Mouse (Mus musculus) intestine, embryonic 16.5 days (tissue): ENCODE results near the gene Slc25a38. TPM values are rescaled to one million over a fixed set of nuclear protein-coding genes. Genes with fewer than 3 reads are reported as not detected.

Experiments
- ATAC-seq: fragments of 200-750 bp; cut with Nextera tagmentation; 2 replicates; pipeline ENCODE4 v1.8.0; 2017; ENCODE audit warnings: moderate TSS enrichment, moderate library complexity
- H3K27ac ChIP-seq: fragments of 300-500 bp; sonication (generic); 2 replicates; pipeline ENCODE4 v1.5.1; 2014; ENCODE audit warnings: mild to moderate bottlenecking, low read length
- H3K27me3 ChIP-seq: fragments of 300-500 bp; sonication (generic); replicated peaks from 2 replicates; pipeline ENCODE4 v1.6.1; 2014; ENCODE audit warnings: low read length, control low read depth, mixed read lengths; ENCODE audit not compliant: control insufficient read depth, insufficient read depth
- H3K36me3 ChIP-seq: fragments of 300-500 bp; sonication (generic); 2 replicates; pipeline ENCODE4 v1.6.1; 2014; ENCODE audit warnings: low read length, control low read depth; ENCODE audit not compliant: control insufficient read depth, insufficient read depth
- H3K4me1 ChIP-seq: fragments of 300-500 bp; sonication (generic); 2 replicates; pipeline ENCODE4 v1.6.1; 2014; ENCODE audit warnings: low read length, control low read depth, mixed read lengths; ENCODE audit not compliant: control insufficient read depth, insufficient read depth
- H3K4me2 ChIP-seq: fragments of 300-500 bp; sonication (generic); 2 replicates; pipeline ENCODE4 v1.6.1; 2014; ENCODE audit warnings: low read depth, low read length, control low read depth
- H3K4me3 ChIP-seq: fragments of 300-500 bp; sonication (generic); 2 replicates; pipeline ENCODE4 v1.5.1; 2014; ENCODE audit warnings: mild to moderate bottlenecking, low read length
- H3K9ac ChIP-seq: fragments of 300-500 bp; sonication (generic); 2 replicates; pipeline ENCODE4 v1.6.1; 2014; ENCODE audit warnings: low read depth, low read length
- H3K9me3 ChIP-seq: fragments of 300-500 bp; sonication (generic); 2 replicates; pipeline ENCODE4 v1.6.1; 2016; ENCODE audit warnings: low read length, control low read depth; ENCODE audit not compliant: control insufficient read depth
- WGBS: fragments of 180-500 bp; shearing (Covaris S2); extraction: QIAGEN DNeasy Blood & Tissue Kit; methylation state at CpG from one replicate; pipeline ENCODE4 v1.1.7; 2014; 5-methylcytosine and 5-hydroxymethylcytosine counted together
- polyA plus RNA-seq: library from polyadenylated mRNA; unstranded; fragments of >200 nt; fragmentation: Nextera tagmentation; extraction: Ambion mirVana; gene quantifications from 2 replicates; pipeline ENCODE4 v1.2.1, GENCODE M21; 2015

Gene Slc25a38
- polyA plus RNA-seq, 1 experiment from 2014 or later: 28.9 TPM

DNA sequence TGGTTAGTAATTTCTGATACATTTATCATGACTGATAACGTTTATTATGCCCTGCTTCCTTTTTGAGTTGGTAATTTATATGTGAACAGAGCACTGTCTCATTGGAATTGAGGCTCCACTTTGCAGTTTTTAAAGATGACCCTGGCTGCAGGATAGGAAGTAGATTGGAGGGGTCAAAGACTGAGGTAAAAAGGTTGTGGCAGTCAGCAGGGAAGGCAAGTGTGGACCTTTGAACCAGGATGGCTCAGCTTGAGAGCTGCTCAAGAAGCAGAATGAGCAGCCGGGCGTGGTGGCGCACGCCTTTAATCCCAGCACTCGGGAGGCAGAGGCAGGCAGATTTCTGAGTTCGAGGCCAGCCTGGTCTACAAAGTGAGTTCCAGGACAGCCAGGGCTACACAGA is 3.3 kb downstream of the Slc25a38 start:
- Histone ChIP-seq H3K36me3 (no peaks in the 10 kb centered on the region), H3K9ac (no peak overlapping the region), H3K4me1 (peaks cover 13% of the 10 kb centered on the region), H3K4me3 (no peak overlapping the region), H3K9me3 (no peaks in the 10 kb centered on the region), H3K27ac (no peak overlapping the region), H3K27me3 (no peaks in the 10 kb centered on the region), H3K4me2 (no peak overlapping the region)
- WGBS: 90% methylated on average over 7 of the region's 7 CpGs
- no peak for ATAC-seq

DNA sequence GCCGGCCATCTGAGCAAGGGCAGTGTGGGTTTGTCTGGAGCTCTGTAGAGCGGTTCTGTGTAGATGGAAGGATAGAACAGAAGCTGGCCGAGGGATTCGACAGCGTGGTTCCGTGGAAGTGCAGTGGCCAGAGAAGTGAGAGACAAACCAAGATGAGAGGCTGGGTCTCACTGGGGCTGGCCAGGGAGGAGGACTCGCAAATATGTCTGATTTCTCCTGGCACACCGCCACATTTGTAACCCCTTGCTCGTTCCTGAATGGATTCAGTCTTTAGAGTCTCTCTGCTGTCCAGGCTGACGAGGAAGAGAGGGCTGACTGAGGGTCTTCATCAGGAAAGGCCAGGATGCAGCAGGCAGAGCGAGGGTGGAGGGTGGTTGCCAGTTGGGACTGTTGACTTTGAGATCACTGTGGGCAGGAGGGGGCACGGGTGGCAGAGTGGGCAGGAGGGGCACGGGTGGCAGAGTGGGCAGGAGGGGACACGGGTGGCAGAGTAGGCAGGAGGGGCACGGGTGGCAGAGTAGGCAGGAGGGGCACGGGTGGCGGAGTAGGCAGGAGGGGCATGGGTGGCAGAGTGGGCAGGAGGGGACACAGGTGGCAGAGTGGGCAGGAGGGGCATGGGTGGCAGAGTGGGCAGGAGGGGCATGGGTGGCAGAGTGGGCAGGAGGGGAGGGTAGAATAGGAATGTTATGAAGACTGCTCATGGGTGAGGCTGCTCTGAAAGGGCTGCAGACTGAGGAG is 4.0 kb downstream of the Slc25a38 start:
- Histone ChIP-seq H3K4me1 (peaks cover 13% of the 10 kb centered on the region), H3K36me3 (no peaks in the 10 kb centered on the region), H3K4me2 (no peak overlapping the region), H3K9ac (no peak overlapping the region), H3K27me3 (no peaks in the 10 kb centered on the region), H3K27ac (no peak overlapping the region), H3K4me3 (no peak overlapping the region), H3K9me3 (no peaks in the 10 kb centered on the region)
- 85% methylated on average over 17 of the region's 17 CpGs for WGBS
- ATAC-seq: no peak

GRCm38 (mm10) chr9:120114789-120115151 is 4.6 kb downstream of the Slc25a38 start:
- 86% methylated on average over 2 of the region's 2 CpGs for WGBS

DNA sequence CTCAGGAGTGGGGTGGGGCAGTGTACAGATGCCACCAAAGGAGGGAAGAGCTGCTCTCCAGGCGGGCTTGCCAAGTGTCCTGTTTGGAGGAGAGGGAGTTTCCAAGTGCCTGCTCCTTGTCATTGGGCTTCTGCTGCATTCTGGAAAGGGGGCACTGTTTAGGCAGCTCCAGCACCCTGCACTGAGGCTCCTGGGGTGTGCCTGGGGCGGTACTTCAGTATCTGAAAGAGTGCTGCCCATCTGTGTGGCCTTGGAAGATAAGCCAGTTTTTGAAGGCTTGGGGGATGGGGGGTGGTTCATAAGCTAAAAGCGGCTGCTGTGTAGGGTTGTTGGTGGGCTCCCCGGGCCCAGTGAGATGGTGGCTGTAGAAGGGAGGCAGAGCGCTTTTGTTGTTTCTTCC is 5.4 kb downstream of the Slc25a38 start:
- no peak overlapping the region for H3K4me2 ChIP-seq
- peak; percentile 61 for ATAC-seq
- WGBS: 75% methylated on average over 5 of the region's 5 CpGs

More at GRCm38 (mm10) chr9:120114789-120115151, 4.6 kb downstream of the Slc25a38 start:
- H3K27me3 ChIP-seq: no peaks in the 10 kb centered on the region
- no peak overlapping the region for H3K4me3 ChIP-seq
- 0 out of 2 replicates have a peak, but pooled peaks cover 2% of the 10 kb centered on the region for H3K36me3 ChIP-seq
- no peaks in the 10 kb centered on the region for H3K9me3 ChIP-seq
- H3K4me1 ChIP-seq: peaks cover 13% of the 10 kb centered on the region
- H3K27ac ChIP-seq: no peak overlapping the region
- no peak overlapping the region for H3K9ac ChIP-seq
- no peak for ATAC-seq
- no peak overlapping the region for H3K4me2 ChIP-seq

GRCm38 (mm10) chr9:120116184-120116624 is 6.0 kb downstream of the Slc25a38 start:
- Histone ChIP-seq H3K9me3 (no peaks in the 10 kb centered on the region), H3K9ac (peak overlapping the region; percentile 1; the same call in 1 of the 2 replicates), H3K27me3 (no peaks in the 10 kb centered on the region), H3K4me3 (no peak overlapping the region), H3K27ac (peak overlapping the region; percentile 55), H3K36me3 (0 out of 2 replicates have a peak, but pooled peaks cover 3% of the 10 kb centered on the region), H3K4me1 (peaks cover 11% of the 10 kb centered on the region), H3K4me2 (no peak overlapping the region)
- 66% methylated on average over 8 of the region's 8 CpGs for WGBS
- ATAC-seq: peak; percentile 69

More for the DNA sequence above, 5.4 kb downstream of the Slc25a38 start:
- H3K27ac ChIP-seq: peak overlapping the region; percentile 55
- H3K36me3 ChIP-seq: 0 out of 2 replicates have a peak, but pooled peaks cover 3% of the 10 kb centered on the region
- H3K9ac ChIP-seq: 0 out of 2 replicates have a peak overlapping the region, but pooled peaks have one; percentile 19
- no peak overlapping the region for H3K4me3 ChIP-seq
- peaks cover 13% of the 10 kb centered on the region for H3K4me1 ChIP-seq
- no peaks in the 10 kb centered on the region for H3K9me3 ChIP-seq
- H3K27me3 ChIP-seq: no peaks in the 10 kb centered on the region

- no peak overlapping the region for H3K9ac ChIP-seq
- H3K27ac ChIP-seq: no peak overlapping the region
- H3K27me3 ChIP-seq: no peaks in the 10 kb centered on the region
- H3K9me3 ChIP-seq: no peaks in the 10 kb centered on the region
- 0 out of 2 replicates have a peak, but pooled peaks cover 9% of the 10 kb centered on the region for H3K36me3 ChIP-seq
- H3K4me1 ChIP-seq: peaks cover 10% of the 10 kb centered on the region; the same call in 1 of the 2 replicates
- ATAC-seq: no peak
- 89% methylated on average over 4 of the region's 4 CpGs for WGBS
- H3K4me2 ChIP-seq: no peak overlapping the region
- no peak overlapping the region for H3K4me3 ChIP-seq
Observed at GRCm38 (mm10) chr9:120118212-120118611, 8.0 kb downstream of the Slc25a38 start.

GRCm38 (mm10) chr9:120120503-120120902 is 10.3 kb downstream of the Slc25a38 start:
- Histone ChIP-seq H3K9ac (no peak overlapping the region), H3K4me2 (no peak overlapping the region), H3K27me3 (no peaks in the 10 kb centered on the region), H3K27ac (no peak overlapping the region), H3K4me1 (peaks cover 8% of the 10 kb centered on the region; the same call in 1 of the 2 replicates), H3K4me3 (no peak overlapping the region), H3K36me3 (0 out of 2 replicates have a peak, but pooled peaks cover 9% of the 10 kb centered on the region), H3K9me3 (no peaks in the 10 kb centered on the region)
- ATAC-seq: no peak
- 87% methylated on average over 7 of the region's 7 CpGs for WGBS

- peak overlapping the region; percentile 69 for H3K9ac ChIP-seq
Observed at GRCm38 (mm10) chr9:120126868-120127267, 16.7 kb downstream of the Slc25a38 start.

GRCm38 (mm10) chr9:120127538-120128251 is 17.5 kb downstream of the Slc25a38 start, which contains the start of gene Rpsa:
Gene Rpsa (plus strand): TSS chr9:120127689.
- Histone ChIP-seq H3K4me1 (peaks cover 12% of the 10 kb centered on the region), H3K36me3 (peaks cover 12% of the 10 kb centered on the region), H3K27ac (peak within 1 kb of the TSS; percentile 88), H3K27me3 (no peaks in the 10 kb centered on the region), H3K9me3 (no peaks in the 10 kb centered on the region), H3K4me3 (peak within 1 kb of the TSS; percentile 88), H3K4me2 (peak within 1 kb of the TSS; percentile 63), H3K9ac (peak within 1 kb of the TSS; percentile 95)
- WGBS: under 1% methylated on average over 71 of the region's 72 CpGs
- ATAC-seq: peak; percentile 97

More at GRCm38 (mm10) chr9:120126868-120127267, 16.7 kb downstream of the Slc25a38 start:
- no peak overlapping the region; the same call in 1 of the 2 replicates for H3K27ac ChIP-seq
- H3K27me3 ChIP-seq: no peaks in the 10 kb centered on the region
- peak overlapping the region; percentile 55 for H3K4me2 ChIP-seq
- peak overlapping the region; percentile 47 for H3K4me3 ChIP-seq
- peak; percentile 10 for ATAC-seq
- peaks cover 14% of the 10 kb centered on the region for H3K36me3 ChIP-seq
- WGBS: 46% methylated on average over 11 of the region's 11 CpGs
- H3K4me1 ChIP-seq: peaks cover 12% of the 10 kb centered on the region
- H3K9me3 ChIP-seq: no peaks in the 10 kb centered on the region
